Mouse (Mus musculus): ENCODE measurements around the gene Btg1. TPM values are rescaled to one million over a fixed set of nuclear protein-coding genes. Genes with fewer than 3 reads are reported as not detected.

The Btg1 gene
- 90.6 TPM for polyA plus RNA-seq (2017; shearing (Covaris generic))

DNA sequence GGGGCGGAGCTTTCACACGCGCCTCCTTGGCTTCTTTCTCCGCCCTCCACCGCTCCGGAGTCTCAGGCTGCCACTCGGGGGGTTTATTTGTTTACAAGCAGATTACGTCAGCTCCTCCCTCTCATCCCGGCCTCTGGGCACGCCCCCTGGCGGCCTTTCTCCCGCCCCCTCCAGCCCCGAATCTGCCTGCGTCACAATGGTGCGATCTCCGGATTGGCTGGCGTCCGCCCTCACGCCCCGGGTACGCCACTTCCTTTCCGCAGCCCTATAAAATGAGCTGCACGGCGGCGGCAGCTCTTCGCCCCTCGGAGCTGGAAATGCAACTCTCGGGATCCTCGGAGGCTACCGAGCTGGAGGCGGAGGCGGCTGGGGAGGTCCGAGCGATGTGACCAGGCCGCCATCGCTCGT is at the start of gene Btg1:
Gene Btg1, plus strand, starts transcription at position 298 of the 408 bp plus-strand sequence.

